Mouse (Mus musculus): ENCODE results near the gene Fbxo3.
"Not testable (repeated sequence)": the region's sequence is repeated elsewhere in the genome, so short reads cannot be mapped to it uniquely, and the experiment has no call there.

Gene Fbxo3

GRCm38 (mm10) chr2:104036316-104036715 lies 8.8 kb downstream of the Fbxo3 start:
- no peak for DNase-seq (ENCODE audit: low spot score)

- no peak for DNase-seq (ENCODE audit: low spot score)
Observed at GRCm38 (mm10) chr2:104038236-104038635, 10.7 kb downstream of the Fbxo3 start.

- DNase-seq (ENCODE audit: low spot score) = no peak
Observed at GRCm38 (mm10) chr2:104041632-104042031, 14.1 kb downstream of the Fbxo3 start.

- DNase-seq (ENCODE audit: low spot score) = no peak
Observed at GRCm38 (mm10) chr2:104042766-104043165, 15.2 kb downstream of the Fbxo3 start.

GRCm38 (mm10) chr2:104043624-104044478 lies 16.3 kb downstream of the Fbxo3 start:
- DNase-seq (ENCODE audit: low spot score) = no peak

GRCm38 (mm10) chr2:104044479-104045080 lies 17.1 kb downstream of the Fbxo3 start:
- DNase-seq (ENCODE audit: low spot score) = no peak

- DNase-seq (ENCODE audit: low spot score) = no peak
Observed at GRCm38 (mm10) chr2:104058381-104058780, 30.9 kb downstream of the Fbxo3 start.

- no peak for DNase-seq (ENCODE audit: low spot score)
Observed at GRCm38 (mm10) chr2:104058954-104059353, 31.4 kb downstream of the Fbxo3 start.

GRCm38 (mm10) chr2:104059786-104060185 lies 32.3 kb downstream of the Fbxo3 start:
- no peak for DNase-seq (ENCODE audit: low spot score)

GRCm38 (mm10) chr2:104060996-104061395 lies 33.5 kb downstream of the Fbxo3 start:
- no peak for DNase-seq (ENCODE audit: low spot score)

GRCm38 (mm10) chr2:104062665-104063064 lies 35.1 kb downstream of the Fbxo3 start:
- no peak for DNase-seq (ENCODE audit: low spot score)

- DNase-seq (ENCODE audit: low spot score) = no peak
Observed at GRCm38 (mm10) chr2:104064152-104064551, 36.6 kb downstream of the Fbxo3 start.

- not testable (repeated sequence) for DNase-seq (ENCODE audit: low spot score)
Observed at GRCm38 (mm10) chr2:104065526-104065925, 38.0 kb downstream of the Fbxo3 start, which contains the start of gene Gm10912. Gm10912 (plus strand) TSS chr2:104065826.

GRCm38 (mm10) chr2:104068450-104068849 lies 40.9 kb downstream of the Fbxo3 start, which contains the start of gene Gm10799:
Gm10799 (minus strand) TSS chr2:104068550.
- DNase-seq (ENCODE audit: low spot score) = not testable (repeated sequence)

GRCm38 (mm10) chr2:104069704-104070185 lies 42.2 kb downstream of the Fbxo3 start, which contains the start of gene Cd59b:
Cd59b (plus strand) TSS chr2:104069849.
- no peak for DNase-seq (ENCODE audit: low spot score)

- DNase-seq (ENCODE audit: low spot score) = not testable (repeated sequence)
Observed at GRCm38 (mm10) chr2:104078285-104078684, 50.8 kb downstream of the Fbxo3 start.

- DNase-seq (ENCODE audit: low spot score) = not testable (repeated sequence)
Observed at GRCm38 (mm10) chr2:104081436-104082050, 54.0 kb downstream of the Fbxo3 start.

GRCm38 (mm10) chr2:104082474-104082873 lies 55.0 kb downstream of the Fbxo3 start:
- no peak for DNase-seq (ENCODE audit: low spot score)

- not testable (repeated sequence) for DNase-seq (ENCODE audit: low spot score)
Observed at GRCm38 (mm10) chr2:104084027-104084426, 56.5 kb downstream of the Fbxo3 start.

GRCm38 (mm10) chr2:104087562-104087961 lies 60.0 kb downstream of the Fbxo3 start:
- DNase-seq (ENCODE audit: low spot score) = not testable (repeated sequence)

GRCm38 (mm10) chr2:104093305-104093704 lies 65.8 kb downstream of the Fbxo3 start:
- DNase-seq (ENCODE audit: low spot score) = no peak

GRCm38 (mm10) chr2:104095741-104096213 lies 68.3 kb downstream of the Fbxo3 start, which contains the start of gene Cd59a:
Cd59a (plus strand) TSS chr2:104095801.
- peak; percentile 81 for DNase-seq (ENCODE audit: low spot score)
